Mouse (Mus musculus) ES-E14 (cell line): ENCODE data around the gene E4f1. TPM values are rescaled to one million over a fixed set of nuclear protein-coding genes. Genes with fewer than 3 reads are reported as not detected.

Experiments
- DNase-seq: peaks from one replicate; pipeline ENCODE4 v3.0.0-alpha.2; 2013; ENCODE audit warnings: low read depth, low spot score
- H3K27ac ChIP-seq: 2 replicates; pipeline ENCODE4 v1.5.1; 2012; ENCODE audit warnings: low read depth, mild to moderate bottlenecking, low read length, moderate library complexity, mixed read lengths; ENCODE audit not compliant: poor library complexity, insufficient read depth, severe bottlenecking
- H3K36me3 ChIP-seq: 2 replicates; pipeline ENCODE4 v1.6.1; 2012; ENCODE audit warnings: mild to moderate bottlenecking, low read length, moderate library complexity, mixed read lengths; ENCODE audit not compliant: control insufficient read depth, poor library complexity, insufficient read depth, severe bottlenecking
- H3K4me1 ChIP-seq, 2 experiments: fragments of 150-350 bp in 1 of 2; sonication (generic) in 1 of 2; 2 replicates each; pipeline ENCODE4 v1.6.1; 2012; ENCODE audit warnings: low read length in 2 of 2, mild to moderate bottlenecking in 1 of 2, mixed read lengths in 1 of 2; ENCODE audit not compliant: control insufficient read depth in 2 of 2, insufficient read depth in 2 of 2, poor library complexity in 1 of 2
- H3K4me3 ChIP-seq, 2 experiments: fragments of 150-350 bp in 1 of 2; sonication (generic) in 1 of 2; 2 replicates each; pipeline ENCODE4 v1.5.1; 2012; ENCODE audit warnings: low read length in 2 of 2, low read depth in 1 of 2, mild to moderate bottlenecking in 1 of 2, mixed read lengths in 1 of 2; ENCODE audit not compliant: insufficient read depth in 1 of 2, poor library complexity in 1 of 2, severe bottlenecking in 1 of 2
- H3K9ac ChIP-seq: 2 replicates; pipeline ENCODE4 v1.6.1; 2012; ENCODE audit warnings: low read depth, mild to moderate bottlenecking, low read length, mixed read lengths; ENCODE audit not compliant: poor library complexity, insufficient read depth, severe bottlenecking
- H3K9me3 ChIP-seq: fragments of 150-350 bp; sonication (generic); 2 replicates; pipeline ENCODE4 v1.6.1; 2012; ENCODE audit warnings: low read depth, mild to moderate bottlenecking, low read length; ENCODE audit not compliant: control insufficient read depth, insufficient read depth
- CHD2 ChIP-seq: IDR thresholded peaks from 2 replicates; pipeline ENCODE4 v1.6.1; 2014; ENCODE audit warnings: mild to moderate bottlenecking, low read depth, low read length, inconsistent platforms
- HCFC1 ChIP-seq: IDR thresholded peaks from 2 replicates; pipeline ENCODE4 v1.6.1; 2012; ENCODE audit warnings: low read length, inconsistent platforms, borderline replicate concordance; ENCODE audit not compliant: insufficient read depth
- MAFK ChIP-seq: IDR thresholded peaks from 2 replicates; pipeline ENCODE4 v1.6.1; 2014; ENCODE audit warnings: mild to moderate bottlenecking, low read depth, low read length, inconsistent platforms; ENCODE audit not compliant: insufficient read depth
- ZC3H11A ChIP-seq: IDR thresholded peaks from 2 replicates; pipeline ENCODE4 v1.6.1; 2012; ENCODE audit warnings: low read depth, mild to moderate bottlenecking, inconsistent platforms, low read length, borderline replicate concordance
- ZNF384 ChIP-seq: IDR thresholded peaks from 2 replicates; pipeline ENCODE4 v1.6.1; 2012; ENCODE audit warnings: low read depth, low read length, inconsistent platforms
- in situ Hi-C, 2 experiments: fragments of 600-800 bp; cut with MboI; formaldehyde crosslinking; loops; one replicate each; pipeline ENCODE4 v1.15.1; 2025; ENCODE audit warnings: low sequenced_read_pairs in 2 of 2, inconsistent platforms in 1 of 2; ENCODE audit not compliant: unreplicated experiment in 2 of 2
- total RNA-seq: library from RNA; depleted of rRNA; stranded (reverse); fragments of 300-350 nt; gene quantifications from 2 replicates; pipeline ENCODE4 v1.2.3, GENCODE M21; 2012

Gene E4f1
- total RNA-seq, 1 experiment = 23.4 TPM

DNA sequence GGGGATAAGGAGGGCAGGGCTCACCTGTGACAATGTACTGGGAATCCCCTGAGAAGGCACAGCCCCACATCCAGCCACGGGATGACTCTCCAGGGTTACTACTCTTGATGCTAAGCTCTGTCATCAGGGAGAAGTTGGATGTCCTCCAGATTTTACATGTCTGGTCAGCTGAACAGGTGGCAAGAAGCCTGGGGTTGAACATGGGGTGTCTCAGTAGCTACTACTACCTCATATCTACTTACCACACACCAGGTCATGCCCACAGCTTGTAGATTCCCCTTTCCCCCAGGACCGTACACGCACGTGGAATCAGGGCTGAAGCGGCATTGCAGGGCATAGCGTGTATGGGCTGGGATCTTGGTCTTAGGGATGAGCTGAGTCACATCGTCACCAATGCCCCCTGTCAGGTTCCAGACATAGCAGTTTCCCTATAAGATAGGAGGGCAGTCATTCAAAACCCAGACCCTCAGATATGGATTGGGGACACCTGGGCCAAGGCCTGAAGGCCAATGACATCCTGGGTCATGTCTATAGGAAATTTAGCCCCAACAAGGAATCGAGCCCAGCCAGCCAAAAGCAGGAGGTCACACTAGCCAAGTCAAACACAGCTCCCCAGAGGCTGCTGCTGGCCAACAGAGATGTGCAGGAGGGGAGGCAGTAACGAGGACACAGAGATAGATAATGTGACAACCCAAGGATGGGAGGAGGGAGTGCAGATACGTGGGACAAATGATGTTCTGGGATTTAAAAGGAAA lies 6.1 kb upstream of the E4f1 start:
- no peak for DNase-seq
- H3K4me1 ChIP-seq = peaks cover 0 to 12% of the 10 kb centered on the region in 2 experiments; a peak in 3 of 4 replicates
- H3K4me3 ChIP-seq = no peak overlapping the region
- peaks cover 31% of the 10 kb centered on the region; the same call in 1 of the 2 replicates for H3K36me3 ChIP-seq
- no peak overlapping the region for H3K9ac ChIP-seq
- H3K9me3 ChIP-seq = no peaks in the 10 kb centered on the region
- no peak for TF ChIP-seq CHD2
- in situ Hi-C loops = no loop called here
- H3K27ac ChIP-seq = no peak overlapping the region

DNA sequence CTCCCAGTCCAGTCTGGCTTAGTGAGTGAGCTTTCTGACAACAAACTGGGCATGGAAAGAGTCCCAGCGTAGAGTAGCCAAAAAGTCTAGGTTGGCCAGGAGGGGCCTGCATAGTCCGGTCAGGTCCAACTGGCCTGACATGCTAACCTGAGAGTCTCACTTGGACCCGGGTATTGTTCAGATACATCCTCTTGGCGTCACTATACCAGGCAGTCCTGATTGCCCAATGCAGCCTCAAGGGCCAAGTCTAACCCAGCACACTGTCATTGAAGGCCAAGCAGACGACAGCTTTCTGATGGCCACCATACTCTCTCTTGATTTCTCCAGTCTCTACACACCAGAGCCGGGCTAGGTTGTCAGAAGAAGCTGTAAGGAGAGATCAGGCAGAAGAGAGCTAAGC lies 5.5 kb upstream of the E4f1 start:
- H3K27ac ChIP-seq = no peak overlapping the region
- in situ Hi-C loops = no loop called here

GRCm38 (mm10) chr17:24474557-24474956 lies 4.4 kb upstream of the E4f1 start:
- in situ Hi-C loops = no loop called here
- no peak for DNase-seq
- no peak overlapping the region for H3K4me3 ChIP-seq
- H3K9ac ChIP-seq = no peak overlapping the region
- no peak for TF ChIP-seq ZC3H11A
- TF ChIP-seq MAFK = no peak
- no peak for TF ChIP-seq CHD2
- TF ChIP-seq HCFC1 = no peak
- no peak for TF ChIP-seq ZNF384
- peaks cover 31% of the 10 kb centered on the region; the same call in 1 of the 2 replicates for H3K36me3 ChIP-seq
- H3K9me3 ChIP-seq = no peaks in the 10 kb centered on the region
- H3K27ac ChIP-seq = no peak overlapping the region
- peaks cover 0 to 9% of the 10 kb centered on the region in 2 experiments; a peak in 3 of 4 replicates for H3K4me1 ChIP-seq

More for the DNA sequence above, 5.5 kb upstream of the E4f1 start:
- peaks cover 31% of the 10 kb centered on the region; the same call in 1 of the 2 replicates for H3K36me3 ChIP-seq
- DNase-seq = no peak
- no peaks in the 10 kb centered on the region for H3K9me3 ChIP-seq
- H3K9ac ChIP-seq = no peak overlapping the region
- no peak for TF ChIP-seq ZC3H11A
- TF ChIP-seq CHD2 = no peak
- no peak for TF ChIP-seq HCFC1
- no peak for TF ChIP-seq MAFK
- no peak for TF ChIP-seq ZNF384
- H3K4me1 ChIP-seq = peaks cover 0 to 12% of the 10 kb centered on the region in 2 experiments; a peak in 3 of 4 replicates
- H3K4me3 ChIP-seq = no peak overlapping the region

GRCm38 (mm10) chr17:24473612-24474275 lies 3.6 kb upstream of the E4f1 start, which contains the start of gene Bricd5:
Gene Bricd5 (plus strand): TSS chr17:24473884.
- Histone ChIP-seq H3K9ac (no peak within 1 kb of the TSS), H3K4me3 (no peak within 1 kb of the TSS), H3K36me3 (peaks cover 31% of the 10 kb centered on the region; the same call in 1 of the 2 replicates), H3K9me3 (no peaks in the 10 kb centered on the region), H3K27ac (no peak within 1 kb of the TSS), H3K4me1 (peaks cover 0 to 9% of the 10 kb centered on the region in 2 experiments; a peak in 2 of 4 replicates)
- no peak for TF ChIP-seq MAFK
- DNase-seq = no peak
- in situ Hi-C loops = no loop called here
